Mouse (Mus musculus) small intestine, adult 2 months (tissue): ENCODE data around the gene Nudt12.

Experiments used
- CTCF ChIP-seq: fragments of 200-500 bp; IDR thresholded peaks from 2 replicates; pipeline ENCODE4 v1.5.1; 2012; ENCODE audit warnings: low read depth, mild to moderate bottlenecking, control low read depth, inconsistent platforms, low read length, moderate library complexity, mixed read lengths; ENCODE audit not compliant: insufficient replicate concordance, insufficient read length; ENCODE audit errors: extremely low read depth
- POLR2A ChIP-seq: fragments of 200-500 bp; IDR thresholded peaks from 2 replicates; pipeline ENCODE4 v1.6.1; 2012; ENCODE audit warnings: low read depth, mild to moderate bottlenecking, control low read depth, inconsistent platforms, low read length, moderate library complexity

DNA sequence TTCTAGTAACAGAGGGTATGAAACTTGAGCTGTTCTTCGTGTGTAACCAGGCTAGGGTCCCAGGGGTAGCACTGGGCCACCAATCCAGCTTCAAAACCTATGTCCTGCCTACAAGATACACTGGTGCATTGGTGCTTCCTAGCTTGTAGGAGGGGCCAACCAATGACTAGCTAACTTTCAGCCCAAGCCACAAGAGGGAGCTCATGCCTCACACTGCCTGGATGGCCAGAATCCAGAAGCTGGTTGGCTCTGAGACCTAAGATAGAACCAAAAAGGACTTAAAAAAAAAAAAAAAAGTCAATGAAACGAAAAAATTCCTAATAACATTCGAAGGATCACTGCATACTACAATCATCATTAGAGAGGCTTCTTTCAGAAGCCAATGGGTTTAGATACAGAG lies 53.3 kb downstream of the Nudt12 start:
- TF ChIP-seq POLR2A (no peak), CTCF (no peak)
